Mouse (Mus musculus): ENCODE data around the gene Fam181a.

Fam181a gene

GRCm38 (mm10) chr12:103310744-103311267 lies at the start of gene Fam181a:
Fam181a (plus strand) TSS chr12:103310975.
- no peak for DNase-seq (ENCODE audit: low read depth)

GRCm38 (mm10) chr12:103262017-103262865 lies 48.5 kb upstream of the Fam181a start:
- no peak for DNase-seq (ENCODE audit: low read depth)

- no peak for DNase-seq (ENCODE audit: low read depth)
Observed at GRCm38 (mm10) chr12:103266605-103267004, 44.2 kb upstream of the Fam181a start.

GRCm38 (mm10) chr12:103272176-103272575 lies 38.6 kb upstream of the Fam181a start:
- no peak for DNase-seq (ENCODE audit: low read depth)

GRCm38 (mm10) chr12:103273051-103273450 lies 37.7 kb upstream of the Fam181a start:
- no peak for DNase-seq (ENCODE audit: low read depth)

- no peak for DNase-seq (ENCODE audit: low read depth)
Observed at GRCm38 (mm10) chr12:103273732-103274131, 37.0 kb upstream of the Fam181a start.

- DNase-seq (ENCODE audit: low read depth) = no peak
Observed at GRCm38 (mm10) chr12:103276422-103276821, 34.4 kb upstream of the Fam181a start.

GRCm38 (mm10) chr12:103281491-103281890 lies 29.3 kb upstream of the Fam181a start:
- DNase-seq (ENCODE audit: low read depth) = no peak

GRCm38 (mm10) chr12:103281912-103282311 lies 28.9 kb upstream of the Fam181a start:
- DNase-seq (ENCODE audit: low read depth) = no peak

- DNase-seq (ENCODE audit: low read depth) = no peak
Observed at GRCm38 (mm10) chr12:103282936-103283335, 27.8 kb upstream of the Fam181a start.

GRCm38 (mm10) chr12:103283411-103283810 lies 27.4 kb upstream of the Fam181a start:
- DNase-seq (ENCODE audit: low read depth) = no peak

- no peak for DNase-seq (ENCODE audit: low read depth)
Observed at GRCm38 (mm10) chr12:103287276-103287675, 23.5 kb upstream of the Fam181a start.

- DNase-seq (ENCODE audit: low read depth) = no peak
Observed at GRCm38 (mm10) chr12:103292366-103292765, 18.4 kb upstream of the Fam181a start.

- no peak for DNase-seq (ENCODE audit: low read depth)
Observed at GRCm38 (mm10) chr12:103296292-103296691, 14.5 kb upstream of the Fam181a start.

- DNase-seq (ENCODE audit: low read depth) = no peak
Observed at GRCm38 (mm10) chr12:103300493-103300892, 10.3 kb upstream of the Fam181a start.

GRCm38 (mm10) chr12:103301645-103302044 lies 9.1 kb upstream of the Fam181a start:
- DNase-seq (ENCODE audit: low read depth) = peak; percentile 24

GRCm38 (mm10) chr12:103302960-103303359 lies 7.8 kb upstream of the Fam181a start:
- DNase-seq (ENCODE audit: low read depth) = no peak

- no peak for DNase-seq (ENCODE audit: low read depth)
Observed at GRCm38 (mm10) chr12:103306224-103306623, 4.6 kb upstream of the Fam181a start.

- peak; percentile 17 for DNase-seq (ENCODE audit: low read depth)
Observed at GRCm38 (mm10) chr12:103306720-103307119, 4.1 kb upstream of the Fam181a start.

GRCm38 (mm10) chr12:103311921-103312320 lies 1.1 kb downstream of the Fam181a start:
- DNase-seq (ENCODE audit: low read depth) = no peak

- DNase-seq (ENCODE audit: low read depth) = no peak
Observed at GRCm38 (mm10) chr12:103313274-103313673, 2.5 kb downstream of the Fam181a start.

- DNase-seq (ENCODE audit: low read depth) = no peak
Observed at GRCm38 (mm10) chr12:103313871-103314639, 3.3 kb downstream of the Fam181a start.
